Comparison of ENCODE assay signal across 13 mouse cellular contexts in the genomic region with DNA sequence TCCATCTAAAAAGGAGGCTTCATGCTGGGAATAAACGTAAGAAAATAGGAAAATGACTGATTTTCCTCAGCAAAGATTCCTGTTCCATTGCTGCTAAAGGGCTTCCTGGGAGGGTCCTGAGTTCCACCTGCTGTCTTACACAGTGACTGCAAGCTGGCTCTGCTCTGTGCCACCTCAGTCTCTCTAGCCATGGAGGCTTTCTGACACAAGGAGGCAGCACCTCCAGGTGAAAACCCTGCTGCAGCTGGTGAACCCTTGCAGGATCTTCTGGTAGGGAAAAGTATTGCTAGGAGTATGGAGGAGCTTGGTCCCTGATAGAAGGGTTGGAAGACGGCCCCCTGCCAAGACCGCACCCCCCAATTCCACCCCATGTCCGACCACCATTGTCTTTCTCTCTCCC. TPM values are rescaled to one million over a fixed set of nuclear protein-coding genes. Genes with fewer than 3 reads are reported as not detected.
A peak's percentile ranks its signal among the peaks of the same experiment; 100 is the strongest.
DNase-seq lines count a peak whose midpoint lies in the region; ATAC-seq and TF ChIP-seq lines count a peak whose summit lies in the region.
"Had no signal": no experiment of that assay in that cellular context is flagged by ENCODE, and none has a peak within 500 bp of the region (broad histone marks: within the 10 kb centered on the region; RNA-seq: fewer than 3 reads in every experiment).

No protein-coding gene starts in this region.

- H3K9me3 ChIP-seq in kidney, embryonic 16.5 days (ENCODE audit: low read length): peaks cover under 1% of the 10 kb centered on the region; the same call in 1 of the 2 replicates
- peaks cover 2% of the 10 kb centered on the region; the same call in 1 of the 2 replicates for H3K9me3 ChIP-seq in midbrain, embryonic 16.5 days (replicated peaks; ENCODE audit: control insufficient read depth, low read length, poor library complexity, severe bottlenecking)
- H3K9me3 ChIP-seq: heart, embryonic 10.5 days; limb, embryonic 15.5 days had no signal

- TF ChIP-seq CTCF in kidney, adult 2 months (conservative IDR thresholded peaks at IDR 0.05; ENCODE audit: insufficient read depth, insufficient read length, low read depth, low read length): peak; percentile 67
- TF ChIP-seq CTCF in thymus, adult 2 months (IDR thresholded peaks at IDR 0.05; ENCODE audit: borderline replicate concordance, control insufficient read depth, extremely low read depth, insufficient read depth, low read length, poor library complexity): no peak

- ATAC-seq in kidney, embryonic 16.5 days (ENCODE audit: low FRiP score, low TSS enrichment): no peak
- no peak for ATAC-seq in midbrain, embryonic 16.5 days

- no peaks in the 10 kb centered on the region for H3K27me3 ChIP-seq in kidney, adult 2 months (replicated peaks; ENCODE audit: control insufficient read depth, insufficient read depth, low read length)
- no peaks in the 10 kb centered on the region for H3K27me3 ChIP-seq in kidney, embryonic 16.5 days (ENCODE audit: insufficient read depth, low read length)
- no peaks in the 10 kb centered on the region for H3K27me3 ChIP-seq in thymus, adult 2 months (ENCODE audit: control insufficient read depth, insufficient read depth, low read length)
- H3K27me3 ChIP-seq in midbrain, embryonic 16.5 days (ENCODE audit: control insufficient read depth, insufficient read depth, low read depth, low read length): no peaks in the 10 kb centered on the region
- H3K27me3 ChIP-seq: forebrain, embryonic 12.5 days; limb, embryonic 15.5 days had no signal

- 37% methylated on average over 4 of the region's 4 CpGs for whole genome bisulfite sequencing in kidney, adult 2 months
- WGBS in kidney, embryonic 16.5 days: 40% methylated on average over 4 of the region's 4 CpGs
- WGBS in thymus, adult 2 months: 51% methylated on average over 4 of the region's 4 CpGs
- 44% methylated on average over 4 of the region's 4 CpGs for WGBS in midbrain, embryonic 16.5 days

- DNase-seq in kidney, adult 2 months: peak; percentile 46
- peak; percentile 27 for DNase-seq in thymus, adult 2 months
- no peak for DNase-seq in thymus, postnatal 36 days
- DNase-seq in kidney, postnatal 14 days: peak; percentile 29
- DNase-seq in layer of hippocampus, postnatal 10 days (ENCODE audit: low spot score in 2 of 2): no peak
- no peak for DNase-seq in embryo, embryonic 10.5 days (ENCODE audit: low spot score)
- DNase-seq: embryo, embryonic 11 days; spleen, adult 18-20 months had no signal

- H3K9ac ChIP-seq in kidney, embryonic 16.5 days (replicated peaks; ENCODE audit: low read length): no peak overlapping the region
- H3K9ac ChIP-seq in midbrain, embryonic 16.5 days (ENCODE audit: low read depth, low read length): no peak overlapping the region
- H3K9ac ChIP-seq: forebrain, embryonic 12.5 days; limb, embryonic 15.5 days had no signal

- no peak overlapping the region for H3K4me2 ChIP-seq in kidney, embryonic 16.5 days (replicated peaks; ENCODE audit: low read depth, low read length)
- H3K4me2 ChIP-seq in midbrain, embryonic 16.5 days (ENCODE audit: low read length): no peak overlapping the region
- H3K4me2 ChIP-seq: forebrain, embryonic 12.5 days; limb, embryonic 15.5 days had no signal

- no peak overlapping the region for H3K4me3 ChIP-seq in kidney, adult 2 months (ENCODE audit: insufficient read depth, low read depth, low read length)
- H3K4me3 ChIP-seq in kidney, embryonic 16.5 days (ENCODE audit: low read length): no peak overlapping the region
- no peak overlapping the region for H3K4me3 ChIP-seq in thymus, adult 2 months (ENCODE audit: control insufficient read depth, insufficient read depth, low read length)
- no peak overlapping the region for H3K4me3 ChIP-seq in midbrain, embryonic 16.5 days (ENCODE audit: low read depth, low read length)
- H3K4me3 ChIP-seq: forebrain, embryonic 12.5 days; heart, embryonic 10.5 days; limb, embryonic 15.5 days had no signal

- no peak for TF ChIP-seq POLR2A in kidney, adult 2 months (IDR thresholded peaks at IDR 0.05; ENCODE audit: low read depth, low read length)
- TF ChIP-seq POLR2A in thymus, adult 2 months (IDR thresholded peaks at IDR 0.05; ENCODE audit: control insufficient read depth, extremely low read depth, insufficient read depth, low read length, poor library complexity): no peak

- no peak overlapping the region for H3K27ac ChIP-seq in kidney, adult 2 months (ENCODE audit: insufficient read depth, low read depth, low read length)
- H3K27ac ChIP-seq in kidney, embryonic 16.5 days (ENCODE audit: low read length): no peak overlapping the region
- H3K27ac ChIP-seq in thymus, adult 2 months (ENCODE audit: control insufficient read depth, insufficient read depth, low read length): no peak overlapping the region
- no peak overlapping the region for H3K27ac ChIP-seq in midbrain, embryonic 16.5 days (ENCODE audit: low read length)
- H3K27ac ChIP-seq: forebrain, embryonic 12.5 days; heart, embryonic 10.5 days; limb, embryonic 15.5 days had no signal

- no peaks in the 10 kb centered on the region for H3K4me1 ChIP-seq in kidney, adult 2 months (ENCODE audit: control insufficient read depth, insufficient read depth, low read length)
- H3K4me1 ChIP-seq in kidney, embryonic 16.5 days (ENCODE audit: insufficient read depth, low read length): no peaks in the 10 kb centered on the region
- no peaks in the 10 kb centered on the region for H3K4me1 ChIP-seq in thymus, adult 2 months (replicated peaks; ENCODE audit: control insufficient read depth, insufficient read depth, low read length)
- 0 out of 2 replicates have a peak, but pooled peaks cover 5% of the 10 kb centered on the region for H3K4me1 ChIP-seq in midbrain, embryonic 16.5 days (ENCODE audit: control insufficient read depth, insufficient read depth, low read length)
- H3K4me1 ChIP-seq: limb, embryonic 15.5 days had no signal

- H3K36me3 ChIP-seq in kidney, adult 2 months (ENCODE audit: control insufficient read depth, insufficient read depth, low read length): no peaks in the 10 kb centered on the region
- H3K36me3 ChIP-seq in kidney, embryonic 16.5 days (ENCODE audit: insufficient read depth, low read length): no peaks in the 10 kb centered on the region
- no peaks in the 10 kb centered on the region for H3K36me3 ChIP-seq in thymus, adult 2 months (ENCODE audit: control insufficient read depth, insufficient read depth, low read length)
- H3K36me3 ChIP-seq in midbrain, embryonic 16.5 days (ENCODE audit: control insufficient read depth, insufficient read depth, low read length): no peaks in the 10 kb centered on the region
- H3K36me3 ChIP-seq: forebrain, embryonic 12.5 days; heart, embryonic 10.5 days; limb, embryonic 15.5 days had no signal

RNA-seq across cellular contexts. Expression of gene Fcamr, which starts 13.7 kb away (rescaled TPM):
- polyA plus RNA-seq in kidney, adult 2 months (2012; rRNA removed): 4.0 and 4.2 TPM in 2 replicates
- polyA plus RNA-seq in kidney, embryonic 16.5 days (2015; fragmentation: Nextera tagmentation; extraction: Ambion mirVana): not detected in 2 replicates
- polyA plus RNA-seq in thymus, adult 2 months (2012; rRNA removed): 0.11 and 0.28 TPM in 2 replicates
- not detected for total RNA-seq in layer of hippocampus, postnatal 10 days (2021)
- not detected in 2 replicates for polyA plus RNA-seq in midbrain, embryonic 16.5 days (2015; fragmentation: Nextera tagmentation; extraction: Ambion mirVana)
- polyA plus RNA-seq: forebrain, embryonic 12.5 days; heart, embryonic 10.5 days had no signal

RNA-seq across cellular contexts. Expression of gene Pigr, which starts 39.5 kb away (rescaled TPM):
- polyA plus RNA-seq in kidney, adult 2 months (2012; rRNA removed): 16.9 and 26.4 TPM in 2 replicates
- not detected in 2 replicates for polyA plus RNA-seq in kidney, embryonic 16.5 days (2015; fragmentation: Nextera tagmentation; extraction: Ambion mirVana)
- polyA plus RNA-seq in thymus, adult 2 months (2012; rRNA removed): 3.0 and 4.3 TPM in 2 replicates
- total RNA-seq in layer of hippocampus, postnatal 10 days (2021): not detected
- polyA plus RNA-seq in midbrain, embryonic 16.5 days (2015; fragmentation: Nextera tagmentation; extraction: Ambion mirVana): not detected in 2 replicates
- polyA plus RNA-seq: forebrain, embryonic 12.5 days; heart, embryonic 10.5 days had no signal

RNA-seq across cellular contexts. Expression of gene AA986860, which starts 55.2 kb away (rescaled TPM):
- polyA plus RNA-seq in kidney, adult 2 months (2012; rRNA removed): 8.8 and 9.8 TPM in 2 replicates
- polyA plus RNA-seq in kidney, embryonic 16.5 days (2015; fragmentation: Nextera tagmentation; extraction: Ambion mirVana): 16.1 TPM in 2 replicates
- 0.54 and 1.1 TPM in 2 replicates for polyA plus RNA-seq in thymus, adult 2 months (2012; rRNA removed)
- total RNA-seq in layer of hippocampus, postnatal 10 days (2021): under 1 TPM; 0.91 to 0.98 TPM
- 0.09 and 0.38 TPM in 2 replicates for polyA plus RNA-seq in midbrain, embryonic 16.5 days (2015; fragmentation: Nextera tagmentation; extraction: Ambion mirVana)

RNA-seq across cellular contexts. Expression of gene Pfkfb2, which starts 57.9 kb away (rescaled TPM):
- polyA plus RNA-seq in kidney, adult 2 months (2012; rRNA removed): 7.8 and 9.2 TPM in 2 replicates
- 9.5 and 9.7 TPM in 2 replicates for polyA plus RNA-seq in kidney, embryonic 16.5 days (2015; fragmentation: Nextera tagmentation; extraction: Ambion mirVana)
- 9.2 and 9.5 TPM in 2 replicates for polyA plus RNA-seq in thymus, adult 2 months (2012; rRNA removed)
- total RNA-seq in layer of hippocampus, postnatal 10 days (2021): 10 to 100 TPM; 49.8 to 51.9 TPM
- polyA plus RNA-seq in midbrain, embryonic 16.5 days (2015; fragmentation: Nextera tagmentation; extraction: Ambion mirVana): 24.1 and 26.6 TPM in 2 replicates

Comparison
In these comparisons a context has a peak if more than half of its experiments do, and no peak if none do; other contexts are left out.
1. DNase-seq: peak in kidney, adult 2 months (single experiment), thymus, adult 2 months (single experiment) and kidney, postnatal 14 days (single experiment); none in thymus, postnatal 36 days (0 of 2), layer of hippocampus, postnatal 10 days (0 of 2) and embryo, embryonic 10.5 days (single experiment).